Mouse (Mus musculus): ENCODE measurements around the gene Glb1. TPM values are rescaled to one million over a fixed set of nuclear protein-coding genes. Genes with fewer than 3 reads are reported as not detected.

The Glb1 gene
- total RNA-seq, 1 experiment = 36.0 TPM

DNA sequence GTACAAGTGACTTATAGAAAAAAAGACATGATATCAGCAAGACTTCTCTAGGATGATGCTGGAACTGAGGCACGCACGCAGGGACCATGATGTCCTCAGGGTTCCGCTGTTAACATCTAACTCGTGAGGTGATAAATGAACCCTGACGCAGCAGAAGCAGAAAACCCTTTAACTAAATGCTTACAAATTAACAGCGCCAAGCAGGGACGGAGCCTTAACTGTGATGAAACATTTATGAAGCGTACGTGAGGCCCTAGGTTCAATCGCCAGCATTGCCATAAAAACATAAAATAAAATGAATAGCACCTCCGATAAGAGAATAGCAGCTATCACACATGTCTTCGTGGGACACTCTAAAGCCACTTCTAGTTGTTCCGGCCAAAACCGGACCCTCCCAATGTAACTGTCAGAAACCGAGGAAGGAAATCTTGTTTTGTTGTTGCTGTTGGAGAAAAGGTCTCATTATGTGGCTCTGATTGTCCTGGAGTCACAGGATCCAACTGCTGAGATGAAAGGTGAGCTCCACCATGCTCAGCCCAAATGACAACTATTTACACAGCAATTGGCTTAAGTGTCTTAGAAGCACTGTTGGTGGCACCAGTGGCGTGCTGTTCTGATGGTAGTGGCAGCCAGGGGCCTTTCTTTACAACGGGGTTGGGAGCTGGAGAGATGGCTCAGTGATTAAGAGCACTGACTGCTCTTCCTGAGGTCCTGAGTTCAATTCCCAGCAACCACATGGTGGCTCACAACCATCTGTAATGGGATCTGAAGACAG is 17.8 kb upstream of the Glb1 start:
- Histone ChIP-seq H3K9me3 (ENCODE audit: control insufficient read depth, insufficient read depth, low read depth, low read length) (no peaks in the 10 kb centered on the region), H3K36me3 (ENCODE audit: control insufficient read depth, insufficient read depth, low read length, poor library complexity, severe bottlenecking) (peaks cover 26% of the 10 kb centered on the region; the same call in 1 of the 2 replicates), H3K4me1 (ENCODE audit: control insufficient read depth in 2 of 2, insufficient read depth in 2 of 2, low read length in 2 of 2, poor library complexity in 1 of 2) (peaks cover 0 to 5% of the 10 kb centered on the region in 2 experiments; a peak in 1 of 4 replicates), H3K27ac (ENCODE audit: insufficient read depth, low read depth, low read length, poor library complexity, severe bottlenecking) (no peak overlapping the region), H3K9ac (ENCODE audit: insufficient read depth, low read depth, low read length, poor library complexity, severe bottlenecking) (no peak overlapping the region), H3K4me3 (ENCODE audit: insufficient read depth in 1 of 2, low read depth in 1 of 2, low read length in 2 of 2, poor library complexity in 1 of 2, severe bottlenecking in 1 of 2) (no peak overlapping the region)
- no peak for DNase-seq (ENCODE audit: low read depth, low spot score)
- TF ChIP-seq ZC3H11A (IDR thresholded peaks at IDR 0.05; ENCODE audit: borderline replicate concordance, low read depth, low read length) (no peak), HCFC1 (IDR thresholded peaks at IDR 0.05; ENCODE audit: borderline replicate concordance, insufficient read depth, low read length) (no peak), ZNF384 (IDR thresholded peaks at IDR 0.05; ENCODE audit: low read depth, low read length) (no peak), MAFK (IDR thresholded peaks at IDR 0.05; ENCODE audit: insufficient read depth, low read depth, low read length) (no peak), CHD2 (IDR thresholded peaks at IDR 0.05; ENCODE audit: low read depth, low read length) (no peak)
- in situ Hi-C loops (cut with MboI; ENCODE audit: low sequenced_read_pairs in 2 of 2, unreplicated experiment in 2 of 2) = no loop called here

DNA sequence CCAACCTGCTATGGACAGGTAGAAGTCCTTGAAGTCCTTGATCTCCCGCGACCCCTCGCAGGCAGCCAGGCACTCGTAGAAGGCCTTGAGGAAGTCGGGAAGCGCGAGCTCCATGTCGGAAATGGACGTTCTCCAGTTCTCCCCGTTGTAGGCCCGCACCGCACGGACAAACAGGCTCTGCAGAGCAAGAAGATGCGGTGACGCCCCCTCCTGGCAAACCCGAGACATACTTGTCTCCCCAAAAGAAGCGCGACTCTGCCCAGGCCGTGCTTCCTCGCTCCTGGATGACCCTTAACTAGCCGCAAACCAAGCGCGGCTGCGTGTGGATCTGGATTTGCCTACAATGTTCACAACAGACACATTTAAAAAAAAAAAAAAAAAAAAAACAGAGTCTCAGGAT is 16.2 kb upstream of the Glb1 start:
- Histone ChIP-seq H3K9me3 (ENCODE audit: control insufficient read depth, insufficient read depth, low read depth, low read length) (no peaks in the 10 kb centered on the region), H3K4me1 (ENCODE audit: control insufficient read depth in 2 of 2, insufficient read depth in 2 of 2, low read length in 2 of 2, poor library complexity in 1 of 2) (peaks cover 0 to 9% of the 10 kb centered on the region in 2 experiments; a peak in 2 of 4 replicates), H3K4me3 (ENCODE audit: insufficient read depth in 1 of 2, low read depth in 1 of 2, low read length in 2 of 2, poor library complexity in 1 of 2, severe bottlenecking in 1 of 2) (no peak overlapping the region), H3K27ac (ENCODE audit: insufficient read depth, low read depth, low read length, poor library complexity, severe bottlenecking) (no peak overlapping the region), H3K9ac (ENCODE audit: insufficient read depth, low read depth, low read length, poor library complexity, severe bottlenecking) (no peak overlapping the region), H3K36me3 (ENCODE audit: control insufficient read depth, insufficient read depth, low read length, poor library complexity, severe bottlenecking) (peaks cover 22% of the 10 kb centered on the region; the same call in 1 of the 2 replicates)
- in situ Hi-C loops (cut with MboI; ENCODE audit: low sequenced_read_pairs in 2 of 2, unreplicated experiment in 2 of 2) = no loop called here
- no peak for DNase-seq (ENCODE audit: low read depth, low spot score)
- TF ChIP-seq ZC3H11A (IDR thresholded peaks at IDR 0.05; ENCODE audit: borderline replicate concordance, low read depth, low read length) (no peak), ZNF384 (IDR thresholded peaks at IDR 0.05; ENCODE audit: low read depth, low read length) (0 out of 2 replicates have a peak, but pooled peaks have one; percentile 16), HCFC1 (IDR thresholded peaks at IDR 0.05; ENCODE audit: borderline replicate concordance, insufficient read depth, low read length) (no peak), MAFK (IDR thresholded peaks at IDR 0.05; ENCODE audit: insufficient read depth, low read depth, low read length) (no peak), CHD2 (IDR thresholded peaks at IDR 0.05; ENCODE audit: low read depth, low read length) (no peak)

DNA sequence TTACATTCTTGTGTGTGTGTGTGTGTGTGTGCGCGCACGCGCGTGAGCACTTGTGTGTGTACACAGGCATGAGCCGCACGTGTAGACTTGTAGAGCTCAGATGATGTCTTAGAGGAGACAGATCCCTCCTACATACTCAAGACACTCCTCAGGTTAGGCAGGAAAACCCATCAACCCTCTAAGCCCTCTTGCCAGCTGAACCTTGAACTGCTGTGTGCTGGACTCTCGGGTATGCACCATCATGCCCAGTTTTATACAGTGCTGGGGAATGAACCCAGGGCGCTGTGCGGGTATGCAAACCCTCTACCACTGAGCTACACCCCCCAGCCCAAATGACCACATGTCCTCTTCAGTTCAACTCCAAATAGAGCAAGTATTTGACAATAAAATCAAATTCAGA is 15.7 kb upstream of the Glb1 start:
- H3K27ac ChIP-seq (ENCODE audit: insufficient read depth, low read depth, low read length, poor library complexity, severe bottlenecking) = no peak overlapping the region
- in situ Hi-C loops (cut with MboI; ENCODE audit: low sequenced_read_pairs in 2 of 2, unreplicated experiment in 2 of 2) = no loop called here
- no peaks in the 10 kb centered on the region for H3K9me3 ChIP-seq (ENCODE audit: control insufficient read depth, insufficient read depth, low read depth, low read length)
- no peak overlapping the region for H3K4me3 ChIP-seq (ENCODE audit: insufficient read depth in 1 of 2, low read depth in 1 of 2, low read length in 2 of 2, poor library complexity in 1 of 2, severe bottlenecking in 1 of 2)
- no peak for TF ChIP-seq ZC3H11A (IDR thresholded peaks at IDR 0.05; ENCODE audit: borderline replicate concordance, low read depth, low read length)
- 0 out of 2 replicates have a peak, but pooled peaks have one; percentile 2 for TF ChIP-seq ZNF384 (IDR thresholded peaks at IDR 0.05; ENCODE audit: low read depth, low read length)
- peaks cover 0 to 7% of the 10 kb centered on the region in 2 experiments; a peak in 2 of 4 replicates for H3K4me1 ChIP-seq (ENCODE audit: control insufficient read depth in 2 of 2, insufficient read depth in 2 of 2, low read length in 2 of 2, poor library complexity in 1 of 2)
- peaks cover 18% of the 10 kb centered on the region; the same call in 1 of the 2 replicates for H3K36me3 ChIP-seq (ENCODE audit: control insufficient read depth, insufficient read depth, low read length, poor library complexity, severe bottlenecking)
- no peak overlapping the region for H3K9ac ChIP-seq (ENCODE audit: insufficient read depth, low read depth, low read length, poor library complexity, severe bottlenecking)
- DNase-seq (ENCODE audit: low read depth, low spot score) = no peak

DNA sequence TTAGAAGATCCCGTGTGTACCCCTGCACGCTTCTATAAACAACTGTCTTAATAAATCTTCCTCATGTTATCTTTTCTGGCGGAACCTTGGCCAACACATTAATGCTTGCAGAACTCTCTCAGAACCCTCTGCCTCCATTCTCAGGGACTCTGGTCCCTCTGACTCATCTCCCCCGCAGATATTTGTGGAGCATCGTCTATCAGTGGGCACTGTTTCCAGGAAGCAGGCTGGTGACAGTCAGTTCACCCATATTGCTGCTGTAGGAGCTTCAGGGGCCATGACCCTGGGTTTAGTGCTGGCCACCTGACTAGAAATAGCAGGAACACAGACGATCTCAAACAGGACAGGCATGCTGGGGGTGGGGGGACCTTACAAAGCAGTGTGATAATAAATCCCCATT is 13.8 kb upstream of the Glb1 start:
- H3K9me3 ChIP-seq (ENCODE audit: control insufficient read depth, insufficient read depth, low read depth, low read length) = no peaks in the 10 kb centered on the region
- peaks cover 0 to 8% of the 10 kb centered on the region in 2 experiments; a peak in 2 of 4 replicates for H3K4me1 ChIP-seq (ENCODE audit: control insufficient read depth in 2 of 2, insufficient read depth in 2 of 2, low read length in 2 of 2, poor library complexity in 1 of 2)
- DNase-seq (ENCODE audit: low read depth, low spot score) = no peak
- TF ChIP-seq ZNF384 (IDR thresholded peaks at IDR 0.05; ENCODE audit: low read depth, low read length) = no peak
- H3K36me3 ChIP-seq (ENCODE audit: control insufficient read depth, insufficient read depth, low read length, poor library complexity, severe bottlenecking) = peaks cover 12% of the 10 kb centered on the region; the same call in 1 of the 2 replicates
- in situ Hi-C loops (cut with MboI; ENCODE audit: low sequenced_read_pairs in 2 of 2, unreplicated experiment in 2 of 2) = no loop called here
- H3K9ac ChIP-seq (ENCODE audit: insufficient read depth, low read depth, low read length, poor library complexity, severe bottlenecking) = no peak overlapping the region
- no peak overlapping the region for H3K4me3 ChIP-seq (ENCODE audit: insufficient read depth in 1 of 2, low read depth in 1 of 2, low read length in 2 of 2, poor library complexity in 1 of 2, severe bottlenecking in 1 of 2)
- no peak overlapping the region for H3K27ac ChIP-seq (ENCODE audit: insufficient read depth, low read depth, low read length, poor library complexity, severe bottlenecking)

All from ES-E14 (cell line).